Mouse (Mus musculus) liver, embryonic 12.5 days (tissue): ENCODE data around the gene Sema7a. TPM values are rescaled to one million over a fixed set of nuclear protein-coding genes. Genes with fewer than 3 reads are reported as not detected.
A peak's percentile ranks its signal among the peaks of the same experiment; 100 is the strongest.

Experiments used
- ATAC-seq: fragments of 200-750 bp; cut with Nextera tagmentation; 2 replicates; pipeline ENCODE4 v1.8.0; 2017; ENCODE audit warnings: moderate number of reproducible peaks, mild to moderate bottlenecking, moderate library complexity
- H3K27ac ChIP-seq: fragments of 300-500 bp; sonication (generic); 2 replicates; pipeline ENCODE4 v1.5.1; 2016; ENCODE audit warnings: mild to moderate bottlenecking
- H3K27me3 ChIP-seq: fragments of 300-500 bp; sonication (generic); replicated peaks from 2 replicates; pipeline ENCODE4 v1.6.1; 2016; ENCODE audit warnings: mild to moderate bottlenecking, moderate library complexity
- H3K36me3 ChIP-seq: fragments of 300-500 bp; sonication (generic); 2 replicates; pipeline ENCODE4 v1.6.1; 2016; ENCODE audit warnings: mild to moderate bottlenecking, moderate library complexity
- H3K4me1 ChIP-seq: fragments of 300-500 bp; sonication (generic); 2 replicates; pipeline ENCODE4 v1.6.1; 2016
- H3K4me2 ChIP-seq: fragments of 300-500 bp; sonication (generic); 2 replicates; pipeline ENCODE4 v1.6.1; 2016; ENCODE audit warnings: mild to moderate bottlenecking, moderate library complexity
- H3K4me3 ChIP-seq: fragments of 300-500 bp; sonication (generic); 2 replicates; pipeline ENCODE4 v1.5.1; 2016; ENCODE audit warnings: mild to moderate bottlenecking, moderate library complexity
- H3K9ac ChIP-seq: fragments of 300-500 bp; sonication (generic); 2 replicates; pipeline ENCODE4 v1.6.1; 2016; ENCODE audit warnings: mild to moderate bottlenecking, moderate library complexity
- H3K9me3 ChIP-seq: fragments of 300-500 bp; sonication (generic); replicated peaks from 2 replicates; pipeline ENCODE4 v1.6.1; 2016; ENCODE audit warnings: mild to moderate bottlenecking, moderate library complexity
- WGBS: fragments of 180-500 bp; shearing (Covaris S2); methylation state at CpG from one replicate; pipeline ENCODE4 v1.1.7; 2016; ENCODE audit not compliant: insufficient replicate concordance; 5-methylcytosine and 5-hydroxymethylcytosine counted together
- polyA plus RNA-seq: library from polyadenylated mRNA; unstranded; fragments of >200 nt; fragmentation: Nextera tagmentation; extraction: Ambion mirVana; gene quantifications from 2 replicates; pipeline ENCODE4 v1.2.1, GENCODE M21; 2016

The Sema7a gene
- polyA plus RNA-seq, 1 experiment from 2014 or later, result not detected

DNA sequence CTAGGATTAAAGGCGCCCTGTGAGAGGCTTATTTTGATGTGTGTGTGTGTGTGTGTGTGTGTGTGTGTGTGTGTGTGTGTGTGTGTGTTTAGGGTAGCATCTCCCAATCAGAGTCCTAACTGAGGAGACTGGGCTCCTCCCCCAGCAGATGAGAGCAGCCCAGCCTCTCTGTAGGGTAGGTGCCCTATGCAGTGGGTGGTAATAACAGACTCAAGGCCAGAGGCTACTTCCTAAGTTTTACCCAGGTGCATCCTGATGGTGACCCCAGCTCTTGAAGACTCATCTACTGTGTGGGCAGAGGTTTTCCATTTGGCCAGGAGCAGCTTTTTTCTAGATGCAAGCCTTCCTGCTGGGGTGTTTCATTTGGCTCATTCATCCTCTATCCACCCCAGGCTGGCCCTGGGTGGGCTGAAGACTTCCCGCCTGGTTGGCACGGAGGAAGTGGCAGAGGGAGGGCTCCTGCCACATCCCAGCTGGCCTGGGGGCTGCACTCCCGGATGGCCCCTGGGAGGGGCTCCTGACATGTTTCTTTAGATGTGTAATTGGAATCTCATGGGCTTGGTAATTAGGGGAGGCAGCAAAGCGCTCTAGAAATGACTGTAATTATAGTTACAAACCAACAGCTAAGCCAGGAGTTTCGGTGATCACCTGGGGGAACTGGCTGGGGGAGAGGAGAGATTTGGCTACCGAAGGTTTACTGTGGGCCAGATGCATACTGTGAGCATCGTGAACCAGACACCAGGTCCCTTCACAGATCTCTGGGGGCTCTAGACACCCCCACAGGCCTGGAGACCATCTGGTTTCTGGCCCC lies 53.1 kb downstream of the Sema7a start:
- H3K4me3 ChIP-seq, result no peak overlapping the region
- H3K27me3 ChIP-seq, result peaks cover 23% of the 10 kb centered on the region
- H3K36me3 ChIP-seq, result no peaks in the 10 kb centered on the region
- no peak overlapping the region for H3K27ac ChIP-seq
- H3K9me3 ChIP-seq, result no peaks in the 10 kb centered on the region
- peaks cover 6% of the 10 kb centered on the region; the same call in 1 of the 2 replicates for H3K4me1 ChIP-seq
- ATAC-seq, result no peak
- no peak overlapping the region for H3K9ac ChIP-seq
- no peak overlapping the region for H3K4me2 ChIP-seq
- whole genome bisulfite sequencing, result 56% methylated on average over 8 of the region's 8 CpGs

DNA sequence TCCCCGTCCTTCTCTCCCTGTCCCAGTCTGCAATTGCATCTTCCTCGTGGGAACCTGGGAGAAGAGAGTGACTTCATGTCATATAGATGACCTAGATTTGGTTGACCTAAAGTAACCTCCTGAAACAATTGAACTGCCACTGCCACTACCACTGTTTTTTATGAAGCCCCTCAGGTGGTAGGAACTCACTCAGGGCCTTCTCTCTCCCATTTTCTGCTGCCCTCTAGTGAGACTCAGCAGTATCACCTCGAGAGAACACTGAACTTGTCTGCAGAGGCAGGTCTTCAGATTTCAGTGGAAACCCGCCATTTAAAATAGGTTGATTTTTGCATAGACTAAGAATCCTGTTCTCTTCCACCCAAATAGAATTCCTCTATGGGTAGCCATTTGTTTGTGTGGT lies 55.4 kb downstream of the Sema7a start:
- Histone ChIP-seq H3K27me3 (peaks cover 34% of the 10 kb centered on the region), H3K4me2 (no peak overlapping the region), H3K4me1 (peaks cover 8% of the 10 kb centered on the region; the same call in 1 of the 2 replicates), H3K36me3 (no peaks in the 10 kb centered on the region), H3K9me3 (no peaks in the 10 kb centered on the region), H3K4me3 (no peak overlapping the region), H3K27ac (no peak overlapping the region), H3K9ac (no peak overlapping the region)
- ATAC-seq, result no peak
- 27% methylated on average over 4 of the region's 4 CpGs for WGBS

DNA sequence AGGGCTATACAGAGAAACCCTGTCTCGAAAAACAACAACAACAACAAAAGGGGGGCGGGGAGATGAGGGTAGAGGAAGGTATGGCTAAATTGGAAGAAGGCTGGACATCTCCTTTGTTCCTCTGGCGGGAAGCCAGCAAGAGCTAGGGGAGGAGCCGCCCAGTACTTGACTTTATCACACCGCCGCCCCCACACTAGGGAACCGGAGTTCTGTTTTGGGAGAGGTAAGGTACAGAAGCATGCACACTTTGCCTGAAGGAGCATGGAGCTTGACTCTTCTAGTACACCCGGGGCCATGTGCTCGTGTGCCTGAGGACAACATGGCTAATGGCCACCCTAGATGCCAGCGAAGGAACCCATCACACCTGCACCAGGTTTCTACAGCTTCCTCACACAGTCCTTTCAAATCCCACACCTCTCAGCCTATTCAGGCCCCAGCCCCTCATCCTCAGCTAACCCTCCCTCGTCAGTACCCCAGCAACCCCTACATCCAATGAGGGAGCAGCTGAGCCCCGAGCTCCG lies 57.7 kb downstream of the Sema7a start:
- 16% methylated on average over 13 of the region's 13 CpGs for WGBS
- Histone ChIP-seq H3K4me2 (peak overlapping the region; percentile 59), H3K27ac (no peak overlapping the region), H3K27me3 (peaks cover 47% of the 10 kb centered on the region), H3K36me3 (no peaks in the 10 kb centered on the region), H3K9me3 (no peaks in the 10 kb centered on the region), H3K4me3 (peak overlapping the region; percentile 21), H3K9ac (no peak overlapping the region), H3K4me1 (peaks cover 8% of the 10 kb centered on the region; the same call in 1 of the 2 replicates)
- no peak for ATAC-seq

DNA sequence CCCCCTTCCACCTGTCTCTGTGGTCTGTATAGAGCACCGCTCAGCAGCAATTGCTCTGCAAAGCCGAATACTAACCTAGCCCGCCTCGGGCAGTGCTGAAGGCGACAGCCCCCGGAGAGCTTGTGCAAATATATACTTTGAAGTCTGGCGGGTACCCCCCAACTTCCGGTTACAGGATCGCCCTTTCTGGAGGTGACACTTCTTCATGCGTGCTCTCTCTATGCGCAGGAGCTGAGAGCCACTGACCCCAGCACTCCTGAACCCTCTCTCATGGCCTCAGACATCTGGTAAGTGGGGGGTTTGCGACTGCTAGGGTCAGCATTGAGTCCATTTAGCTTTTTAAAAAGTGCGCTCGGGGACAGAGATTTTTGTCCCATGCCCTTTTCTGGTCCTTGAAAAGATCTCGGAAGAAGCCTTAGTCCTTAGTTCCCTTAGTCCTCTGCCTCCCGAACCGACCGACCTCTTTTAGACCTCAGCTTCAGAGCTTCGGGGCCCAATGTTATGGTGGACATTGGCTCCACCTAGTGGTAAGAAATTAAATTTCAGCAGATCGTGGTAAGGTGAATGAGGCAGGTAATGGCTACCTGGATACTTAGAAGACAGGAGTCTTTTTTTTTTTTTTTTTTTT lies 58.2 kb downstream of the Sema7a start:
- Histone ChIP-seq H3K27ac (no peak overlapping the region), H3K4me1 (peaks cover 8% of the 10 kb centered on the region; the same call in 1 of the 2 replicates), H3K4me3 (peak overlapping the region; percentile 21), H3K9me3 (no peaks in the 10 kb centered on the region), H3K27me3 (peaks cover 47% of the 10 kb centered on the region), H3K9ac (no peak overlapping the region), H3K36me3 (no peaks in the 10 kb centered on the region), H3K4me2 (peak overlapping the region; percentile 59)
- peak; percentile 51; the same call in 1 of the 2 replicates for ATAC-seq
- 1% methylated on average over 20 of the region's 20 CpGs for WGBS

DNA sequence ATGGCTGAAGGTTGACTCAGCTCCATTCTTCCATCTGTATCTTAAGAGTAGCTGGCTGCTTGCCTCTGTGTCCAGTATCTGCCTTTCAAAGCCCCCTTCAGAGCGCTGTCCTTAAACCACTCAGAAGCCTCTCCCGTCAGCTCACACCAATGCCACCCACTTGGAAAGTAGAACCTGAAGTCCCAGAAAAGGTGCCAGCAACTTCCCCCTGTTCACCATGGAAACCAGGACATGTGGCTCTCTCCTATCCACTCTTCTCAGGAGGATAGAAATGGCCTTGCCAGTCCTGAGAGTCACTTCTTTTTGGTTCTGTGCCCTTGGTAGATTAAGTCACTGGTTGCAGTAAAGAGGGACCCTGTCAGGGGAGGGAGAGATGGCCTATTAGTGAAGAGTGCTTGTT lies 58.8 kb downstream of the Sema7a start:
- H3K4me2 ChIP-seq, result no peak overlapping the region
- ATAC-seq, result no peak
- H3K4me1 ChIP-seq, result peaks cover 8% of the 10 kb centered on the region; the same call in 1 of the 2 replicates
- H3K36me3 ChIP-seq, result no peaks in the 10 kb centered on the region
- H3K4me3 ChIP-seq, result no peak overlapping the region
- H3K9me3 ChIP-seq, result no peaks in the 10 kb centered on the region
- H3K9ac ChIP-seq, result no peak overlapping the region
- WGBS, result 49% methylated on average over 2 of the region's 2 CpGs
- H3K27me3 ChIP-seq, result peaks cover 47% of the 10 kb centered on the region
- no peak overlapping the region for H3K27ac ChIP-seq

DNA sequence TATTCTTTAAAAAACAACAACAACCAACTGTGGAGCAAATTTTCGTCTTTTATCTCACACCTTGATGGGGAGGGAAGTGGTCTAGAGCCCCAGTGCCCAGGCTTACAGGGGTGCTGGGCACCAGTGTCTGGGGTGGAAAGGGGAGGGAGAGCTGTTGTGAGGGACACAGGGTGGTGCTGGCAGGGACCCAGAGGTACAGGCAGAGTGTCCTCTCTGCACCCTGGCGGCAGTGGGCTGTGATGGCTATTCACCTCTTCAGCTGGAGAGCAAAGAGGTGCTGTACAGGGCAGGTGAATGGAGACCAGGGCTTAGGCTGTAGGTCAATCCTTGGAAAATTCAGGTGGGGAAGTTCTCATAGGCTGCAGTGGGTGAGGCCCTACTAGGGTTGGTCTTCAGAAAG lies 59.8 kb downstream of the Sema7a start:
- Histone ChIP-seq H3K27ac (no peak overlapping the region), H3K9me3 (no peaks in the 10 kb centered on the region), H3K9ac (no peak overlapping the region), H3K36me3 (no peaks in the 10 kb centered on the region), H3K4me3 (no peak overlapping the region), H3K4me2 (no peak overlapping the region), H3K4me1 (peaks cover 8% of the 10 kb centered on the region; the same call in 1 of the 2 replicates), H3K27me3 (peaks cover 50% of the 10 kb centered on the region)
- ATAC-seq, result no peak
- WGBS, result 41% methylated on average over 2 of the region's 2 CpGs

DNA sequence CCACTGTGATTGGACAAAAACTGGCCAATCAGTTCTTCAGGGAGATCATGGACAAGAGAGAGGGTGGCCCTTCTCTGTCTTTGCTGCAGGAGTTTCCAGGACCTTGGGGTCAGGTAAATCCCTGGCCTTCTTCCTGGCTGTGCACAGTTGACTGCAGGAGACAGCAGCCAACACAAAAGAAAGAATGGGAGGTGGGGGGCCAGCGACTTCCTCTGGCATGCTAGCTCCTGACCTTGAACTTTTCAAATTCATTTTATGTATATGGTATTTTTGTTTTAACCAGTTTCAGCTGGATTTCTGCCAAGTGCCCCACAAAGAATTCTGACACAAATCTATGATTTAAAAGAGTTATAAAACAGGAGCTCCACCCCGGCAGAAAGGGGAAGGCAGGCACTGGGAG lies 63.4 kb downstream of the Sema7a start:
- H3K9me3 ChIP-seq, result no peaks in the 10 kb centered on the region
- H3K4me1 ChIP-seq, result no peaks in the 10 kb centered on the region
- no peak overlapping the region for H3K27ac ChIP-seq
- H3K27me3 ChIP-seq, result peaks cover 28% of the 10 kb centered on the region
- no peaks in the 10 kb centered on the region for H3K36me3 ChIP-seq
- WGBS, result 29% methylated on average over 2 of the region's 2 CpGs
- no peak overlapping the region for H3K4me3 ChIP-seq
- no peak overlapping the region for H3K9ac ChIP-seq
- no peak overlapping the region for H3K4me2 ChIP-seq
- ATAC-seq, result no peak

DNA sequence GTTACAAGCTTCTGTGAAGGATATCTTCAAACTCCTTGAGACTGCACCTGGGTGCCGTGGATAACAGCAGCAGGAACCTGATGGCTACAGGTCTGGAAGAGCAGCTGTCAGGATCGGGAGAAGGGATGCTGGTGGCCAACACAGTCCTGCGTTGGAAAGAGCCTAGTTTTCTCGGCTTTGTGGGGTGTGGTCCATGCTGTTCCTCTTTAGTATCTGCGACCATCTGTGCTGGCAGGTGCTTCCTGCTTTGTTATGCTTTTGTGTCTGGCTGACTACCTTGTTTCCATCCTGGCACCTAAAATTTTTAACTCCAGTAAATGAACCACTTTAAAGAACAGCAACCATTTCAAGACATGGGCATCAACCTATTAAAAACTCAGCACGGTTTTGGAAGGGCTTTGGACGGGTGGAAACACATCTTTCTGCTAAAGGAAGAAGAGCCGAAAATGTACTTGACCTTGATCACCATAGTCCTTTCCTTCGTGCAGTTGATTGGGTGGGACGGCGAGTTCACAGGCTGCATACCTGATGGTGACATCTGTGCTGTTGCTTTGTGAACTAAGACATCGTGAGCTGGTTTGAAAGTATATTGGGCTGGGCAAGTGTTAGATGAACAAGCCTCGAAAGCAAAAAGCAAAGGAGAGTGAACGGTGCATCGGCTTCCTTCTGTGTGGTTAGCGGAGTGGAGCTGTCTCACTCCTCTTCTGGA lies 66.0 kb downstream of the Sema7a start, which contains the start of gene Cyp11a1:
Gene Cyp11a1 (plus strand): TSS at position 659 of the 709 bp plus-strand sequence.
- 60% methylated on average over 16 of the region's 16 CpGs for WGBS
- Histone ChIP-seq H3K4me2 (no peak within 1 kb of the TSS), H3K27me3 (peaks cover 10% of the 10 kb centered on the region), H3K27ac (no peak within 1 kb of the TSS), H3K9me3 (no peaks in the 10 kb centered on the region), H3K4me3 (no peak within 1 kb of the TSS), H3K4me1 (no peaks in the 10 kb centered on the region), H3K9ac (no peak within 1 kb of the TSS), H3K36me3 (no peaks in the 10 kb centered on the region)
- no peak for ATAC-seq

DNA sequence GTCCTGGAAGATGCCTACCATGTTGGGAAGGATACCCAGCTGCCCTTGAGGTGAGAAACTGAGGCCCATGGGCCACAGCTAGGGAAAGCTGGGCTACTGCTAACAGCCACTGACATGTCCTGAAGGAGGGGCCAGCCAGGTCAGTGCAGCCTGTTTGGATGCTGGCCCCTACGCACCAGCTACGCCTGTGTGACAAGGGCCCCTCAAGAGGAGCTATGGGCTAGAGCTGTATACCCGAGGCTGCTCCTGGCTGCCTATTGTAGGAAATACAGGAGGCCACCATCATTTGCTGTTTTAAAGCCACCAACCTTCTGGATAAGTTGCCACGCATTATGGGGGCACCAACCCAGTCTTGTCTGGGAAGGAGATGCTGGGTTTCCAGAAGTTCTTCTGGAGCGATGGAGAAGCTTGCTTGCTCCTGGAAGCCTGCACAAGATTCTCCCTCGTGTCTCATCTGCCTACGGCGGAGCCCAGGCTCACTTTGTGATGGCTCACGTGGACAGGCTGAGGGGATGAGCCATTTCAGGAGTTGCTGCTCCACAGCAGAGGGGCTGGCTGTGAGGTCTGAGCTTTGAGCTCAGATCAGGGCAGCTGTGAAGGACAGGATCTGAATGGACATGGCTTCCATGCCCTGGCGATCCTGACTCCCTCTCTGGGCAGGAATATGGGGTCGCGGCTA lies 68.6 kb downstream of the Sema7a start:
- Histone ChIP-seq H3K4me2 (no peak overlapping the region), H3K4me1 (no peaks in the 10 kb centered on the region), H3K36me3 (no peaks in the 10 kb centered on the region), H3K9me3 (no peaks in the 10 kb centered on the region), H3K27ac (no peak overlapping the region), H3K27me3 (peaks cover 11% of the 10 kb centered on the region; the same call in 1 of the 2 replicates), H3K9ac (no peak overlapping the region), H3K4me3 (no peak overlapping the region)
- WGBS, result 60% methylated on average over 12 of the region's 12 CpGs
- ATAC-seq, result no peak

DNA sequence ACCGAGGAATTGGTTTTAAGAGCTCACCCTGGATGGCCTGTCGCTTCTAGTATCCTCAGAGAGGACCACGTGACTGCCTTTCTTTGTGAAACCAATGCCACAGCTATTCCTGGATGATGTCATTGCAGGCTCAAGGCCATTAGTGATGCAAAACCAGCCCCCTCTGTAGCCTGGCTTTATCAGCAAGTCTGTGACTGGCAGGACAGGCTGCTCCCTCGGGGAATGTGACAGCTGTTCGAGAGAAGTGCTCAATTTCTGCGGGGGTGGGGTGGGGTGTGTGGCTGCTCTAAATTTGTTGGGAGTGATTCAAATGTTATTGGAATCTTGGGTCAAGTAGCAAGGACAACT lies 69.1 kb downstream of the Sema7a start:
- Histone ChIP-seq H3K4me1 (no peaks in the 10 kb centered on the region), H3K9me3 (no peaks in the 10 kb centered on the region), H3K4me2 (no peak overlapping the region), H3K4me3 (no peak overlapping the region), H3K27me3 (peaks cover 11% of the 10 kb centered on the region; the same call in 1 of the 2 replicates), H3K36me3 (no peaks in the 10 kb centered on the region), H3K9ac (no peak overlapping the region), H3K27ac (no peak overlapping the region)
- WGBS, result 11% methylated on average over 6 of the region's 6 CpGs
- ATAC-seq, result no peak

DNA sequence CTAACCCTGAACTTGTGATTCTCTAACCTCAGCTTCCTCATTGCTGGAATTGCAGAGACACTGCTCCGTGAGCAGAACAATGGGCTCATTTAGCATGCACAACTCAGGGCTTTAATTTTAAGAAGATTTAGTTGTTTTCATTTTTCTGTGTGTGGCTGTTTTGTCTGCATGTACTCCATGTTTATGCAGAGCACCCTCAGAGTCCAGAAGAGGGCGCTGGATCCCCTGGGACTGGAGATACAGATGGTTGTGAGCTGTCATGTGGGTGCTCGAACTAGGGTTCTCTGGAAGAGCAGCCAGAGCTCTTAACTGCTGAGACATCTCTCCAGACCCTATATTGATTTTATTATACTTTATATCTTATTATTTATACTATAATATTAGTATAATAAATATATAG lies 69.7 kb downstream of the Sema7a start:
- Histone ChIP-seq H3K9ac (no peak overlapping the region), H3K27me3 (peaks cover 8% of the 10 kb centered on the region; the same call in 1 of the 2 replicates), H3K4me3 (no peak overlapping the region), H3K27ac (no peak overlapping the region), H3K4me1 (no peaks in the 10 kb centered on the region), H3K9me3 (no peaks in the 10 kb centered on the region), H3K36me3 (no peaks in the 10 kb centered on the region), H3K4me2 (no peak overlapping the region)
- ATAC-seq, result no peak
- 38% methylated on average over 3 of the region's 3 CpGs for WGBS
